Mouse (Mus musculus): ENCODE measurements at regions not wholly inside any gene's neighbourhood (a gene's known extent, or its start where the extent isn't known, plus 50 kb on each side); places are given as distances from the start of the nearest gene placed in this dataset.

- no peak for TF ChIP-seq CTCF (IDR thresholded peaks at IDR 0.05)
- TF ChIP-seq EP300 (IDR thresholded peaks at IDR 0.05), result no peak
- DNase-seq (ENCODE audit: low spot score), result no peak
- Histone ChIP-seq H3K9ac (replicated peaks; ENCODE audit: low read depth) (no peak overlapping the region), H3K27ac (ENCODE audit: low read length) (no peak overlapping the region), H3K4me3 (ENCODE audit: low read depth, low read length) (no peak overlapping the region), H3K36me3 (ENCODE audit: insufficient read depth, low read length) (no peaks in the 10 kb centered on the region), H3K27me3 (replicated peaks; ENCODE audit: insufficient read depth, low read length) (no peaks in the 10 kb centered on the region), H3K4me2 (replicated peaks; ENCODE audit: low read depth, low read length) (no peak overlapping the region), H3K9me3 (ENCODE audit: low read length) (no peaks in the 10 kb centered on the region), H3K4me1 (ENCODE audit: insufficient read depth, low read depth, low read length) (no peaks in the 10 kb centered on the region)
- WGBS, result 91% methylated on average over 6 of the region's 6 CpGs
- no peak for ATAC-seq
These were observed 573.2 kb downstream of the Bnc2 start for GRCm38 (mm10) chr4:84101923-84102322.

GRCm38 (mm10) chr4:84102736-84103135 is 572.3 kb downstream of the Bnc2 start:
- Histone ChIP-seq H3K4me2 (replicated peaks; ENCODE audit: low read depth, low read length) (no peak overlapping the region), H3K9ac (replicated peaks; ENCODE audit: low read depth) (no peak overlapping the region), H3K4me3 (ENCODE audit: low read depth, low read length) (no peak overlapping the region), H3K27ac (ENCODE audit: low read length) (no peak overlapping the region), H3K36me3 (ENCODE audit: insufficient read depth, low read length) (no peaks in the 10 kb centered on the region), H3K9me3 (ENCODE audit: low read length) (no peaks in the 10 kb centered on the region), H3K27me3 (replicated peaks; ENCODE audit: insufficient read depth, low read length) (no peaks in the 10 kb centered on the region), H3K4me1 (ENCODE audit: insufficient read depth, low read depth, low read length) (no peaks in the 10 kb centered on the region)
- WGBS, result 56% methylated on average over 11 of the region's 11 CpGs
- ATAC-seq (peak; percentile 46; the same call in 1 of the 2 replicates), DNase-seq (ENCODE audit: low spot score) (peak; percentile 77)
- peak; percentile 31; the same call in 1 of the 2 replicates for TF ChIP-seq EP300 (IDR thresholded peaks at IDR 0.05)
- no peak for TF ChIP-seq CTCF (IDR thresholded peaks at IDR 0.05)

GRCm38 (mm10) chr4:84108592-84108991 is 566.5 kb downstream of the Bnc2 start:
- TF ChIP-seq EP300 (IDR thresholded peaks at IDR 0.05), result no peak
- no peak for TF ChIP-seq CTCF (IDR thresholded peaks at IDR 0.05)
- no peak for ATAC-seq
- WGBS, result 77% methylated on average over 6 of the region's 6 CpGs

GRCm38 (mm10) chr4:84109771-84110503 is 565.1 kb downstream of the Bnc2 start:
- no peaks in the 10 kb centered on the region for H3K9me3 ChIP-seq (ENCODE audit: low read length)
- no peak overlapping the region for H3K4me2 ChIP-seq (replicated peaks; ENCODE audit: low read depth, low read length)
- H3K4me3 ChIP-seq (ENCODE audit: low read depth, low read length), result no peak overlapping the region
- no peaks in the 10 kb centered on the region for H3K27me3 ChIP-seq (replicated peaks; ENCODE audit: insufficient read depth, low read length)
- H3K27ac ChIP-seq (ENCODE audit: low read length), result no peak overlapping the region
- DNase-seq (ENCODE audit: low spot score) (peak; percentile 29), ATAC-seq (peak; percentile 43; the same call in 1 of the 2 replicates)
- no peak for TF ChIP-seq EP300 (IDR thresholded peaks at IDR 0.05)
- TF ChIP-seq CTCF (IDR thresholded peaks at IDR 0.05), result no peak
- H3K36me3 ChIP-seq (ENCODE audit: insufficient read depth, low read length), result no peaks in the 10 kb centered on the region
- no peaks in the 10 kb centered on the region for H3K4me1 ChIP-seq (ENCODE audit: insufficient read depth, low read depth, low read length)
- no peak overlapping the region for H3K9ac ChIP-seq (replicated peaks; ENCODE audit: low read depth)
- 25% methylated on average over 12 of the region's 12 CpGs for WGBS

More at GRCm38 (mm10) chr4:84108592-84108991, 566.5 kb downstream of the Bnc2 start:
- no peaks in the 10 kb centered on the region for H3K27me3 ChIP-seq (replicated peaks; ENCODE audit: insufficient read depth, low read length)
- no peak overlapping the region for H3K9ac ChIP-seq (replicated peaks; ENCODE audit: low read depth)
- H3K9me3 ChIP-seq (ENCODE audit: low read length), result no peaks in the 10 kb centered on the region
- no peak overlapping the region for H3K4me3 ChIP-seq (ENCODE audit: low read depth, low read length)
- no peak overlapping the region for H3K4me2 ChIP-seq (replicated peaks; ENCODE audit: low read depth, low read length)
- no peaks in the 10 kb centered on the region for H3K36me3 ChIP-seq (ENCODE audit: insufficient read depth, low read length)
- H3K4me1 ChIP-seq (ENCODE audit: insufficient read depth, low read depth, low read length), result no peaks in the 10 kb centered on the region
- no peak overlapping the region for H3K27ac ChIP-seq (ENCODE audit: low read length)
- no peak for DNase-seq (ENCODE audit: low spot score)

- ATAC-seq, result no peak
- no peaks in the 10 kb centered on the region for H3K4me1 ChIP-seq (ENCODE audit: insufficient read depth, low read depth, low read length)
- DNase-seq (ENCODE audit: low spot score), result no peak
- H3K4me3 ChIP-seq (ENCODE audit: low read depth, low read length), result no peak overlapping the region
- no peaks in the 10 kb centered on the region for H3K9me3 ChIP-seq (ENCODE audit: low read length)
- TF ChIP-seq EP300 (IDR thresholded peaks at IDR 0.05) (no peak), CTCF (IDR thresholded peaks at IDR 0.05) (no peak)
- H3K9ac ChIP-seq (replicated peaks; ENCODE audit: low read depth), result no peak overlapping the region
- no peaks in the 10 kb centered on the region for H3K36me3 ChIP-seq (ENCODE audit: insufficient read depth, low read length)
- H3K27me3 ChIP-seq (replicated peaks; ENCODE audit: insufficient read depth, low read length), result no peaks in the 10 kb centered on the region
- no peak overlapping the region for H3K27ac ChIP-seq (ENCODE audit: low read length)
- no peak overlapping the region for H3K4me2 ChIP-seq (replicated peaks; ENCODE audit: low read depth, low read length)
- WGBS, result 71% methylated on average over 10 of the region's 10 CpGs
These were observed 560.7 kb downstream of the Bnc2 start for GRCm38 (mm10) chr4:84114162-84115040.

GRCm38 (mm10) chr4:84118284-84118919 is 556.7 kb downstream of the Bnc2 start:
- ATAC-seq, result no peak
- Histone ChIP-seq H3K27ac (ENCODE audit: low read length) (no peak overlapping the region), H3K4me3 (ENCODE audit: low read depth, low read length) (no peak overlapping the region), H3K4me1 (ENCODE audit: insufficient read depth, low read depth, low read length) (no peaks in the 10 kb centered on the region), H3K9ac (replicated peaks; ENCODE audit: low read depth) (no peak overlapping the region), H3K36me3 (ENCODE audit: insufficient read depth, low read length) (no peaks in the 10 kb centered on the region), H3K4me2 (replicated peaks; ENCODE audit: low read depth, low read length) (no peak overlapping the region), H3K27me3 (replicated peaks; ENCODE audit: insufficient read depth, low read length) (no peaks in the 10 kb centered on the region), H3K9me3 (ENCODE audit: low read length) (no peaks in the 10 kb centered on the region)
- TF ChIP-seq CTCF (IDR thresholded peaks at IDR 0.05) (no peak), EP300 (IDR thresholded peaks at IDR 0.05) (no peak)
- no peak for DNase-seq (ENCODE audit: low spot score)
- 90% methylated on average over 2 of the region's 2 CpGs for WGBS

Measured in lung, postnatal 0 days (tissue).